Mouse (Mus musculus) cerebral cortex, adult 2 months (tissue): Measurements from ENCODE around the gene Adam15.

Experiments
- WGBS: fragments of 180-500 bp; shearing (Covaris S2); methylation state at CpG from one replicate; pipeline ENCODE4 v1.1.7; 2018; 5-methylcytosine and 5-hydroxymethylcytosine counted together

Adam15 gene

DNA sequence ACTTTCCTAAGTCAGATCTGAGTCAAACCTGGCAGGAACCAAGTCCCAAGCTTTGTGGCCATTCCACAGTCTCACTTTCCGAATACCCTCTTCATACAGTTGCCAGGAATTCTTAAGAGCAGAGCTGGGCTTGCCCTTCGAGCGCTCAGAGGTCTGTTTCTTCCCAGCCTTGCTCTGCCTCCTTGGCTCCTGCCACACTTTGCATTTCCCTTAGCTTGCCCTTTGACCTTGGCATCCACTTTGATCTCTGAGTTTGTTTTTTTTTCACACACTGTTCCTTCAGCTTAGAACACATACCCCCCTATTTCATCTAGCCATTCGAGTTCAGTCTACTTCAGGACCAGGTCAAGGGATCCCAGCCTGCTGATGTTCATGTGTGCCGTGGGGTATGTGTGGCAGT lies 1.5 kb upstream of the Adam15 start:
- WGBS: 80% methylated on average over 5 of the region's 5 CpGs

DNA sequence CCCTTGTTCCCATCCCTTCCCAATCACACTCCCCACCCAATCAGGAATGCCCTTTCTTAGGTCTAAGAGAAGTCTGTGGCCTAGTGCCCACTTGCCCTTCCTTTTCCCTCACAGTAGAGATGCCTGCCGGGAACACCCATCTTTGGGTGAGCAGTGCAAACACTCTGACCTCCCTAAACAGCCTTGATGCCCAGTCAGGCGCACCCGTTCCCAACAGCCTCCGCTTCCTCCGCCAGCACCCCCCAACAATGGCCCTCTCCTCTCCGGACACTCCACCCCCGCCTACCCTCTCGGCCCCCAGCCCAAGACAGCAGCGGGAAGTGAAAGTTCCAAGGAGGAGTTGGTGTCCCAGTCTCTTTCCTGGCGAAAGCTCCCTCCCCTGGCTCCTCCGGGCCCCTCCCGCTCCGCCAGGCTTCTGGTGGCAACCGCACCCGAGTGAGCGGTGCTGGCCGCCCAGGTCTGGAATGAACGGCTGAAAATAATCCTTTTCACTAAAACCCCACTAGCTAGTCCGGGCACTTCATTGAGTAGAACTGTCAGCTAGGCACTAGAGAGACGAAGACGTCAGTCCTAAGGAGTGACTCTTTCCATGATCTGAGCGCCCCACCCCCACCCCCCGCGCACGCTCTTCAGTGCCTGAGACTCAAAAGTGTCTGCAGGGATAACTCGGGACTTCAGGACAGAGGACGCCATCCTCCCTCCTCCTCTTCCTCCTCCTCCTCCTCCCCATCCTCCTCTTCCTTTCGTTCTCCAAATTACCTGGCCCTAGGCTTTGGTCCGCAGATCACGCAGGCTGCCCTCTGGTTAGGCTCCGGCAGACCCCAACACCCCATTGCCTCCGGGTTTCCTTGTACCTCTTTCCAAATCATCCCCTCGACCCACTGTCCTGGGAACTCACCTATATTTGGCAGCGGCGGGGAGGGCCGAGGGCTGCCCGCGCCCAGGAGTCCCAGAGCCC lies 606 bp downstream of the Adam15 start:
- WGBS: 2% methylated on average over 38 of the region's 38 CpGs

DNA sequence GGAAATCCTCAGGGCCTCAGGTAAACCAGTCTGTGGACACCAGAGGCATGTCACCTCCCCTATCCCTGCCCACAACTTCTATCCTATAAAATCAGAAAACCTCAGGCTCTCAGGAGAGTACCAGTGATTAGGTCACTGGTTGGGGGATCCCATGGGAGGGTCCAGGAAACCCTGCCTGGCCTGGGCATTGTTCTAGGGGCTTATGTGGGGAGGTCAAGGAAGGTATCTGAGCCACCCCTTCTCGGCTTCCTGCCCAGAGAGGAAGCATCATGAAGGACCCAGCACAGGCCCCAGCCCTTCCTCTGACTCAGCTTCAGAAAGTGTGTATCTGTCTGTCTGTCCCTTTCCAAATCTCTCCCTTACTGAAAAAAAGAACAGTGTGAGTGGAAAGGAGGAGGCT lies 1.9 kb downstream of the Adam15 start:
- WGBS: 73% methylated on average over 1 of the region's 1 CpGs

DNA sequence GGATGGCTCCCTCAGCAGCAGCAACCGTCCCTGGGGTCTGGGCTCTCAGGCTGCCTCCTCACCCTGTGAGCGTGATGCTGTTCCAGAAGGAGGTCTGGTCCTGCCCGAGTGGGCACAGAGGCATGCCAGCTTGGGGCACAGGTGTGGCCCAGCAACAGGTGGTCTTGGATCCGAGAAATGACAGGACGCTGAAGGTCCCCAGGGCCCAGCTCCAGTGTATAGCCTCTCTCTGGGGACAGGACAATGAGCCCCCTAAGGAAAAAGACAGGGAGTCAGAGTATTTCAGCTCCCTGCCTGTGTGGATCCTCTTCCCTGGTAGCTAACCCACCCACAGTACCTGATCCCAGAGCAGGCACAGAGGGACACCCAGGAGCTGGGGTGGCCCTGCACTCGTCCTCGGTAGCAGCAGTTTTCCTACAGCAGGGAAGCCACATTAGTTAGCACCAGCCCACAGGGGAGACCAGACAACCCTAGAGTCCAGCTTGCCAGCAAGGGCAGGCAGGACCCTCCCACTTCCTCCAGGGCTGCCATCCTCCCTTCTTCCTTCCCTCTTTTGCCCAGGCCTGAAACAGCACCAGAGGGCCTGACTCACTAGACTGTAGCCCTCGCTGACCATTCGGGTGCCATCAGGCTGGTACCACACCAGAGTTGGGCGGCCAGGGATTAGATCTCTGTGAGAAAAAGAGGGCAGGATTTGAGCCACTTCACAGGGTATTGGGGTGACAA lies 2.8 kb downstream of the Adam15 start:
- 88% methylated on average over 10 of the region's 10 CpGs for WGBS

DNA sequence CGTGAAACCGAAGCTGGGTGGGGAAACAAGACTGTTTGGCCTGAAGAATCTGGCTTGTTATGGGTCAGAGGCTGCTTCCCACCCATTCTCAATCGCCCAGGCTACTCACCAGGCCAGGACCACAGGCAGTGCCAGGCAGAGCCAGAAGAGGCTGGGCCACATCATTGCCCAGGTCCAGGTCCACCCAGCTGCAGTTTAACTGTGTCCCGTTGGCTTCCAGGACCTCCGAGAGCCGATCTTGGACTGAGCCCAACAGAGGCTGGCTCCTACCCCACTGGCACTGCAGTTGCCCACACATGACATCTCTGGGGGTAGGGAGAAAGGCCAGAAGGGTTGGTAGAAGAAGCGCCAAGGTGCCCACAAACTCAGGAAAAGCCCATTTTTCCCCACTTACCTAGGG lies 6.5 kb downstream of the Adam15 start:
- WGBS: 67% methylated on average over 7 of the region's 7 CpGs

DNA sequence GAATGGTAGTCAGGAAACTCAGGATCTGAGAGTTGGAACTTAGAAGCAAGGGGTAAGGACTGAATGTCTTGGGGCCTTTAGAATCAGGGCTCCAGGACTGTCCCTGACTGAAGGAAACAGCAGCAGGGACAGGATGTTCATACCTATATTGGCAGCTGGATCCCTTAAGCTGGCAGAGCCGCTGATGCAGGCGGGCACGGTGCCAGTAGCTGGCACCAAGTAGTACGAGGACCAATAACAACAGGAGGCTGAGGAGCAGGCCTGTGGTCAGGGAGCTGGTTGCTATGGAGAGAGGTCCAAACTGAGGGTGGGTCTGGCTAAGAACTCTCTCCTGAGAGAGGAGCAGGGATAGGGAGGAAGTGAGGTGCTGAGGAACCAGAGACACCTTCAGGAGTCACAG lies 8.0 kb downstream of the Adam15 start:
- 27% methylated on average over 4 of the region's 4 CpGs for WGBS

DNA sequence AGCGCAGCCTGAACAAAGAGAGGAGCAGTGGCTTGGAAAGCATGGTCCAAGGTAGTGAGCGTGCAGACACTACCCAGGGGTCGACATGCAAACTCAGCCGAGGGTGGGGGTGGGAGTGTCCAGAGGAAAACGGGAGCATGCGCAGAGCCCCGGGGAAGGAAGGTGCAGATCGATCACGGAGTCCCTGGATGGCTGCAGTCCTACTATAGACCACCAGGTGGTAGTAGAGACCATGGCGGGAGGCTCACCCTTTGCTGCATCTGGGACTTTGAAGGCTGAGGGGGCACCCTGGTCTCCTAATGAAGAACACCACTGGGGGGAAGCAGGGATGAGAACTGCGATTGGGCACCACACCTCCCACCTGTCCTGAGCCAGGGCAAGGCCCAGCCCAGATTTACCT lies 9.3 kb downstream of the Adam15 start:
- 13% methylated on average over 11 of the region's 11 CpGs for WGBS

DNA sequence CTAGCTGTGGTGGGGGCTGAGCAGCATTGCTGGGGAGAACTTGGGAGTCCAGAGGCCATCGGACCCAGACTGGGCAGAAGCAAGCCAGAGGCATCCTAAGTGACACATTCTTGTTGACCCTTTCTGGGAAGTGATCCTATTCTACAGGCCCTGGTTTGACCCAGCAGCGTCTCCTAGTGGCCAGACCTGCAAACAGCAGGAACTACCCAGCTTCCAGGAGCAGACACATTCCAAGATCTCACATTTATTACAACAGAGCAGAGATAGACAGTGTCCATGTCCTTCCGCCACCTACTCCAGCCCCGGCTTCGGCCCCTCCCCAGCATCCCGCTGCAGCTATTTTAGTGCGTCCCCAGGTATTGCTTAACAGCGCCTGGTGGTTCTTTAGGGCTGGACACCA lies 10.4 kb downstream of the Adam15 start:
- 45% methylated on average over 8 of the region's 8 CpGs for WGBS

DNA sequence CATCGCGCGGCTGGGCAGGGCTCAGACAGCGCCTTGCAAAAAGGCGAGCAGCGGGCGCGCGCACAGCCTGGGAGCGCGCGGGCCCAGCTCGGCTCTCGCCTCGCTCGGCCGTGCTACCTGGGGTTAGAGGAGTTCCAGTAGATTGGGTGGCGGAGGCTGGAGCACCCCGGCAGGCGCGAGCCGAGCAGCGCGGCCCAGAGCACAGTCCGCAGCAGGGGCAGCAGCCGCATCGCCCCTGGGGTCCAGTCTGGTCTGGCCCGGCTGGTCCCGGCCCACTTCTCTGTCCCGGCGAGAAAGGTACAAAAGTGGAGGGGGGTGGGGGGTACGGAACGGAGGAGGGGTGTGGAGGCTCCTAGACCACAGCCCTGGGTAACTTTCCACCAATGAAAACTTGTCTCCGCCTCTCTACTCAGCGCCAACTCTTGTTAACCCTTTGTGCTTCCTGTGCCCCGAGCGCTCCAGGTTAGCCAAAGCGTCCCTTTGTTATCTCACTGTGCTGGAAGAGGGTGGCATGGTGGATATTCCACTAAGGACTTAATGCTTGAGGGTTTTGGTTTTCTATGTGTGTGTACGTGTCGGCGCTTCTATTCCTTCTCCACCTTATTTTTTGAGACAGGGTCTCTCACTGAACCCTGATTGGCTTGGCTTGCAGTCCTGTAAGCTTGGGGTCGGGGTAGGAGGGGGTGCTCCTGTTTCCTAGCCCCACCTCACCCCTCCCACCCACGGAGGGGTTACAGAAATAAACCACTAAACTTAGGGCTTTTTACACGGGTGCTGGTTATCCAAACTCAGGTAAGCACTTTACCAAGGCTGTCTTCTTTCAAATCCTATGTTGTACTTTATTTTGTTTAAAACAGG lies 11.8 kb downstream of the Adam15 start, which contains the start of gene Efna4:
TSS of gene Efna4 (minus strand) at position 308 of the 858 bp plus-strand sequence.
- 5% methylated on average over 44 of the region's 44 CpGs for WGBS

DNA sequence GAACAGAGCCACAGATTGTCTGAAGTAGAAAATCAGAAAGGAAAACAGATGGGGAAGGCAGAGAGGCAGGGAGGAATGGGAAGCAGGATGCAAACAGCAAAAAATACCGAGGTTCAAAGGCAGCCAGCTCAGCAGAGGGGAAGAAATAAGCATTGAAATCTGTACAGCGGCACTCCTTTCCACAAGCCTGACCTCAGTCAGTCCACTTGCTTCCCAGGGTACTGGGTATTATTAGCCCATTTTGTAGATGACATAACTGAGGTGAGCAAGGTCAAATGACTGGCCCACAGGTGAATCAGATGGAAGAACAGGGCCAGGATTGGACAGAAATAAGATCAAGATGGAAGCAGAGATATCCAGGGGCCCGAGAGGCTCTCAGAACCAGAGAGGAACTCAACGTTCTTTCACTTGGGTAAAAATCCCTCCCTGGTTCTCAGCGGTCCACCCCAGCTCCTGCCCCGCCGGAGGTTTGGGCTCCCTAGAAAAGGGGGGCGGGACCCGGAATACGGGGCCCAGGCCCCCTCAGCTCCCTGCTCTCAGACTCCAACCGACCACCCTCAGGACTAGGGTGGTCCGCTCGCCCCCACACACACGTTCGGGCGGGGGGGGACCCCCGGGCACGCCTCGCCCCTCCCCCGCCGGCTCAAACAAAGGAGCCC lies 12.6 kb downstream of the Adam15 start:
- WGBS: 5% methylated on average over 21 of the region's 21 CpGs

DNA sequence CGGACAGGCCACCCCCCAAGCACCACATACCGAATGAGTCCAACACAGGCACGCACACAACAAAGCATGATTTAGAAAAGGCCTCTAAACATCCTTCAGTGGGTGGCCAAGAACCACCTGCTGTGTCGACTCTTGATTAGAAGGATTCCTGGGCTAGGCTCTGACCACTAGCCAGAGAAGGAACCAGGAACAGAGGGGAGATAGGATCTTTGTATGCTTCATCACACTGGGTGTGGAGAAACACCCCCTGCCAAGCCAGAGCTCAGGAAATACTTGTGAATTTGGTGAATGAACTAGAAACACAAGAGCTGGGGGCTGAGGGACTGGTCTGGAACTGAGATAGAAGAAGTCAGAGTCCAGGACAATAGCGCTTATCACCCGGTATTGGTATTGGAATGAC lies 13.3 kb downstream of the Adam15 start:
- 55% methylated on average over 6 of the region's 6 CpGs for WGBS

DNA sequence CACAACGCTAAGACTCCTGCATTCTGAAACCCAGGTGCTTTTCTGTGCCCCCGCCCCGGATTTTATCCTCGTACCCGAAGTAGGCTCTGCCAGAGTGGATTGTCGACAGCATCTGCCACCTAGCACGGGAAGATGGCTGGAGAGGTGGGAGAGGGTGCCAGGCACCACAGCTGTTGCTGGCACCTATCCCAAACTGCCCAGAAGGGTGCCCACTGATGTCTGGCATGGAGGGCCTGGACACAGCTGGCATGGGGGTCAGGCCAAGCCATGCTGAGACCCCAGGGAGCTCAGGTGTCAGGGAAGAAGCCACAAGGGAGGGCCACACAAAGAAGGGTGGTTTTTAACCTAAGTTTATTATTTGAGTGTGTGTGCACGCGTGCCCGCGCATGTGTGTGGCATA lies 16.7 kb downstream of the Adam15 start:
- WGBS: 55% methylated on average over 11 of the region's 11 CpGs

DNA sequence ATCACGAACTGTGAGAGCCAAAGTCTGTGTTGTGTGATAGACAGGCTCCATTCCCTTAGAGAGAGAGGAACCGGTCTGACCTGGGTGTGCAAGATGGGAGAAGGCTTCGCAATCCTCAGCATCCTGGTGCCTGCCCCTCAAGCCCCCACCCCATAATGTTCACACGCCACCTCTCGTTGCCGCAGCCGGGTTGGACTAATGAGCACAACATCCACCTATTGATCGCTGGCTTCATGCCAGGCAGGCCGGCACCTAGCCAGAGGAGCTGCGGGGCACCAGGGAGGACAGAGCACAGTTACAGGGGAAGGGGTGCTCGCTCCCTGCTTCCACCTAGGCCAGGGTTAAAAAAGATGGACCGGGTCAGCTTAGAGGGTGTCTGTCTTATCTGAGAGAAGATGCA lies 17.3 kb downstream of the Adam15 start:
- 39% methylated on average over 12 of the region's 12 CpGs for WGBS

DNA sequence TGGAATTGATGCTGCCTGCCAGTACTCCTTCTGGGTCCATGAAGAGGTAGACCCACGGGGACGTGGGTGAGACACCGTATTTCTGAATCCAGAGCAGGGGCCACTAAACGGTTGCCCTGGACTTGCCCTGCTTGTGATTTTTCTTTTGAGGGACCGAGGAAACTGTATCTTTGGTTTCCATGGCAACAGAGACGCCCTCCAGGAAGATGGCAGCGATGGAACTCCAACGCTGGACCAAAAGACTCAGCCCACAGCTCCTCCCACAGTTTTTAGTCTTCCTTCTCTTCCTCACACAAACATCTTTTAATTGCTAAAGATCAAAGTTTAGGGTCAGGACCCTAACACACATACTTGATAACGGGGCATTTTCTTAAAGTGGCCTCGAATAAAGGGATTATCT lies 17.8 kb downstream of the Adam15 start:
- 56% methylated on average over 10 of the region's 10 CpGs for WGBS

DNA sequence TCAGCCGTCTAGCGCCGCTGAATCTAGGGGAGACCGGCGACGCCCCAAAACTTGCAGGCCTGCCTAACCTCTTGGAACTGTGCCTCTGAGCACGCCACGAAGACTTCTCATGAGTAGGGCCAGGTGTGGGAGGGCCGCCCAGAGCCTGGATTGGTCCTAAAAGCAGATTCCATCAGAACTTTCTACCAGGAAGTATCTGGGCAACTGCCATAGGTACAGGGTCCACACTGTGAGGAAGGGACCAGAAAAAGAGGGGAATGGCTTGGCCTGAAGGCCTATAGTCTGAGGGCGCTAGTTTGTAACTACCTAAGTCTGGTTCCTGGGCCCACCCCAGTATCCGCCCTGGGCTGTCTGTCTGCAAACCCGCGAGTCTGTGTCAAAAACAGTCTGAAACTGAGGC lies 18.2 kb downstream of the Adam15 start:
- 84% methylated on average over 13 of the region's 13 CpGs for WGBS

DNA sequence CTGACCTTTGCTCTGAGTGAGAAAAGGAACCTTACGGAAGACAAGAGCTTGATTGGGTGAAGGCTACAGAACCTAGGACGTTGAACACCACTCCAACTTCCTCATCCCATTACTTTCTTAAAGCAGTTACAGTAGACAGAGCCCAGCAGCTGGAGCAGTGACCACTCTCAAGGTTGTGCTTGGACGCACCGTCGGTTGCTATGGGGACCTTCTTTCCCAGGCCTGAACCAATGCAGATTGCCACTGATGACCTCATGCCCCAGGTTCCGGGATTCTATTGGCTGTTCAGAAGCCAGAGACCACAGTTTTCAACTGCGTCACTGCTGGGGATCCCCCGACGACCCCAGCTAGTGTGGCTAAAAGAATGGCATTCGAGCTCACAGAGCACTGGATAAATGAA lies 18.8 kb downstream of the Adam15 start:
- 57% methylated on average over 10 of the region's 10 CpGs for WGBS

DNA sequence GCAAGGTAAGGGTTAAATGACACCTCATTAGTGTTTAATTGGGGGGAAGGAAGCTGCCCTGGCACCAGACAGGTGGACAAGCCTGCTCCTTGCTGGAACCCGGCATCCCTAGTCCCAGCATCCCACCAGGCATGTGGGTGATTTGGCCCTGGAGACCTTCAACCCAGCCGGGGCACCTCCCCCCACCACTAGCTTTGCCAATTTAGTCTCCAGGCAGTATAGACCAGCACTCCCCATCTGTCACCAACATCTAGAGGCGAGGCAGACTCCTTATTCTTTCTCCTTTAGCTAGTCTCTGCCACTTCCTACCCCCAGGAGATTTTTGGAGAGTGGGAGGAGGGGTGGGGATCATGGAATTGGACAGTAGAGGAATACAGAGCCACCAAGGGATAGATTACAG lies 19.4 kb downstream of the Adam15 start:
- 63% methylated on average over 3 of the region's 3 CpGs for WGBS

DNA sequence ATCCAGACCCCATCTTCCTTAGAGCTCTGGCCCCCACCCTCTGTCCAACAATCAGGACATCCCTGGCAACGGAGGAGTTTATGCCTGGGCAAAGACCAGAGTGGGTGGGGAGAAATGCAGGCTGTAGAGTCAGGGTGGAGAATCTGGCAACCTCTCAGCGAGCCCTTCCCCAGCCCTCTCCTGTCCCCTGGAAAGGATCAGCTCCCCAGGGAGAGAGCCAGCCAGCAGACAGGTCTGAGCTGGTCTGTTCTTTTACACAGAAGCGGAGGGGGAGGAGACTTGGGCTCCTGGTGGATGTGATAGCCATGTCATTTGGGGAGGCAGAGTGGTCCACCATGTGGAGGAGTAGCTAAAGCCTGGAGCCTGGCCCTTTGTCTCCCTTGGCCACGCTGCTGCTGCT lies 21.2 kb downstream of the Adam15 start:
- WGBS: 69% methylated on average over 4 of the region's 4 CpGs

DNA sequence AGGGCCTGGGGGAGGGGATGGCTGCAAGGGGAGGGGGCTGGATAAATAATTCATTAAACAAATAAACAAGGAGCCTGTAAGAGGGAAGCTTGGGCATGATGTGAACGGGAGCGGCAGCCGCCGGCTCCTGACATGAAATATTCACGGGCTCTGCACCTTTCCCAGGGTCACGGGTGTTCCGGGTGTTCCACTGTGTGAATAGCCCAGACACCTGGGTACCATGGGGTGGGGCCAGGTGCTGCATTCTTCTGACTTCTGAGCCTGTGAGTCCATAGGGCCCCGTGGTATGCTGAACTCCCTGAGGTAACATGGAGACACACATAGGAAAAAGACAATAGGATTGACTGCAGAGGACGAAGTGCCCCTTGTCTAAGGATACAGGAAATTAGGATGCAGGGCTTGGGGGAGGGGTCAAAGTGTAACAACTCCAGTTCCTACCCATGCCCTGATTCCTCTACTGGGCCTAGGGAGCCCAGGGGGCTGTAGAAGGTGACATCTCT lies 22.4 kb downstream of the Adam15 start:
- 75% methylated on average over 9 of the region's 9 CpGs for WGBS

DNA sequence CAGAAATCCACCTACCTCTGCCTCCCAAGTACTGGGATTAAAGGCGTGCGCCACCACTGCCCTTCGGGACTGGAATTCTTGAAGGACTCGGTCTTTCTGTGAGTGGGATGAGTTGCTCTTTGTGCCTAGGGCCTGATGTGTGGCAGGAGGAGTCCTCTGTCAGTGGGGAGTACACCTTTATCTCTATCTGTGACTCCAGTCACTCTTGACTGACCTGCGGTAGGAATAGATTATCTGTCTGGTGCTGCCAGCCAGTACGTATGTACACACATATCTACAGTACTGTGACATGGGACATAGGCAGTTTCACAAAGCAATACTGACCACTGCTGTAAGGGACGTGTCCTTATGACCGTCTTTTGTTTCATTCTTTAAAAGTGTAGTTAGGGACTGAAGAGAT lies 23.9 kb downstream of the Adam15 start:
- WGBS: 97% methylated on average over 8 of the region's 8 CpGs

DNA sequence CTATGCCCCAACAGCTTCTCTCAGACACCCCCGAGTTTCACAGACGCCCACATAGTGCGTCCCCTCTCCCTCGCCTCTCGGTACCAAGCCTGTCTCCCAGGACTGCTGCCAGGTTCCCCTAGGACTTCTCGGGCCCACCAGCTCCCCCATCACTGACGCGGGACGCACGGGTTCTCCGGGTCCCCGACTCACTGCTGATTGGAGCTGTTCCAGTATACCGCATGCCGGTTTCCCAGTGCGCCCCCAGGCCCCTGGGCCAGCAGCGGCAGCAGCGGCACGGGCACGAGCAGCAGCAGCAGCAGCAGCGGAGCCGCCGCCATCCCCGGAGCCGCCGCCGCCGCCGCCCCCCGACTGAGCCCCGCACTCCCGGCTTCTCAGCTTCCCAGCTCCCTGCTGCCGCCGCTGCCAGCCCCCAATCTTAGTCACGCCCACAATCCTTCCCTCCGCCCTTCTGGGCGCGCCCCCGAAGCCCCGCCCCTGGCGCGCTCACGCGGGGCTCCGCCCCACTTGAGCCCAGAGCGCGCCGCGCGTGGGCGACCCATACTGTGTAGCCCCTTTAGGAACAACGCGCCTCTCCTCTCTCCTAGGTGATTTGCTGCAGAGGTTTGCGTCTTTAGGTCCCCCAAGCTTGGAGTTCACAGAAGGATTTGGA lies 27.2 kb downstream of the Adam15 start, which contains the start of gene Efna3:
TSS of gene Efna3 (minus strand) at position 452 of the 652 bp plus-strand sequence.
- WGBS: 1% methylated on average over 53 of the region's 53 CpGs
